ENCODE assay signal across 8 mouse cellular contexts in genomic region chr10:103027931-103028252, GRCm38 (mm10). TPM values are rescaled to one million over a fixed set of nuclear protein-coding genes. Genes with fewer than 3 reads are reported as not detected.
DNase-seq lines count a peak whose midpoint lies in the region; ATAC-seq and TF ChIP-seq lines count a peak whose summit lies in the region.

No protein-coding gene starts in this region.

- DNase-seq in heart, postnatal 36 days = no peak
- DNase-seq in ZHBTc4 (ENCODE audit: low read depth, low spot score) = peak; percentile 48
- peak; percentile 11 to 27 for DNase-seq in heart, postnatal 10 days
- no peak for DNase-seq in liver, postnatal 0 days
- DNase-seq in thymus, adult 2 months = no peak
- DNase-seq in B cell, adult 2 months = no peak
- no peak for DNase-seq in layer of hippocampus, adult 8-10 months (ENCODE audit: low spot score in 2 of 2)

- intact Hi-C loops in heart, postnatal 36 days (cut with DNase I) = no loop called here
- intact Hi-C loops in heart, postnatal 10 days (cut with DNase I) = no loop called here

- no peaks in the 10 kb centered on the region for H3K9me3 ChIP-seq in heart, embryonic 14.5 days (ENCODE audit: control insufficient read depth, low read length)
- H3K9me3 ChIP-seq in liver, postnatal 0 days (ENCODE audit: low read length) = no peaks in the 10 kb centered on the region

- H3K36me3 ChIP-seq in heart, embryonic 14.5 days (ENCODE audit: control insufficient read depth, insufficient read depth, low read length) = no peaks in the 10 kb centered on the region
- H3K36me3 ChIP-seq in liver, postnatal 0 days (replicated peaks; ENCODE audit: insufficient read depth, low read length) = no peaks in the 10 kb centered on the region
- H3K36me3 ChIP-seq in thymus, adult 2 months (ENCODE audit: control insufficient read depth, insufficient read depth, low read length) = no peaks in the 10 kb centered on the region

- 1% methylated on average over 15 of the region's 15 CpGs for WGBS in heart, embryonic 14.5 days
- 3% methylated on average over 15 of the region's 15 CpGs for WGBS in liver, postnatal 0 days (ENCODE audit: insufficient replicate concordance)
- 9% methylated on average over 15 of the region's 15 CpGs for WGBS in thymus, adult 2 months

- H3K4me1 ChIP-seq in heart, embryonic 14.5 days (ENCODE audit: control insufficient read depth in 2 of 2, insufficient read depth in 2 of 2, low read length in 2 of 2) = peaks cover 11 to 17% of the 10 kb centered on the region in 2 experiments; a peak in 2 of 4 replicates
- H3K4me1 ChIP-seq in liver, postnatal 0 days (ENCODE audit: insufficient read depth) = peaks cover 2% of the 10 kb centered on the region; the same call in 1 of the 2 replicates
- H3K4me1 ChIP-seq in thymus, adult 2 months (replicated peaks; ENCODE audit: control insufficient read depth, insufficient read depth, low read length) = no peaks in the 10 kb centered on the region

- peak overlapping the region; percentile 42 to 54 for H3K4me3 ChIP-seq in heart, embryonic 14.5 days (ENCODE audit: control insufficient read depth in 1 of 2, insufficient read depth in 1 of 2, low read depth in 1 of 2, low read length in 2 of 2)
- peak overlapping the region; percentile 31 for H3K4me3 ChIP-seq in liver, postnatal 0 days (ENCODE audit: low read depth, low read length)
- H3K4me3 ChIP-seq in thymus, adult 2 months (ENCODE audit: control insufficient read depth, insufficient read depth, low read length) = no peak overlapping the region

- ATAC-seq in heart, embryonic 14.5 days (ENCODE audit: insufficient number of reproducible peaks, insufficient read depth, low FRiP score, low read depth) = no peak
- 0 out of 2 replicates have a peak, but pooled peaks have one; percentile 15 for ATAC-seq in liver, postnatal 0 days

- TF ChIP-seq CTCF in liver, postnatal 0 days (IDR thresholded peaks at IDR 0.05; ENCODE audit: low read depth) = no peak
- no peak for TF ChIP-seq CTCF in thymus, adult 2 months (IDR thresholded peaks at IDR 0.05; ENCODE audit: borderline replicate concordance, control insufficient read depth, extremely low read depth, insufficient read depth, low read length, poor library complexity)

- H3K27ac ChIP-seq in heart, embryonic 14.5 days (replicated peaks in 1 of 2; ENCODE audit: control insufficient read depth in 1 of 2, insufficient read depth in 1 of 2, low read depth in 2 of 2, low read length in 2 of 2) = no peak overlapping the region
- H3K27ac ChIP-seq in liver, postnatal 0 days (ENCODE audit: low read depth) = no peak overlapping the region
- H3K27ac ChIP-seq in thymus, adult 2 months (ENCODE audit: control insufficient read depth, insufficient read depth, low read length) = no peak overlapping the region

- peak overlapping the region; percentile 77 for H3K4me2 ChIP-seq in heart, embryonic 14.5 days (ENCODE audit: low read length)
- H3K4me2 ChIP-seq in liver, postnatal 0 days (ENCODE audit: low read depth, low read length) = peak overlapping the region; percentile 55; the same call in 1 of the 2 replicates

- no peak for TF ChIP-seq EP300 in liver, postnatal 0 days (IDR thresholded peaks at IDR 0.05; ENCODE audit: low read depth)

- TF ChIP-seq POLR2A in thymus, adult 2 months (IDR thresholded peaks at IDR 0.05; ENCODE audit: control insufficient read depth, extremely low read depth, insufficient read depth, low read length, poor library complexity) = no peak

- peaks cover 72% of the 10 kb centered on the region for H3K27me3 ChIP-seq in heart, embryonic 14.5 days (ENCODE audit: control insufficient read depth, insufficient read depth, low read length)
- H3K27me3 ChIP-seq in liver, postnatal 0 days (ENCODE audit: insufficient read depth, low read length) = peaks cover 75% of the 10 kb centered on the region
- H3K27me3 ChIP-seq in thymus, adult 2 months (ENCODE audit: control insufficient read depth, insufficient read depth, low read length) = peaks cover 11% of the 10 kb centered on the region

- no peak overlapping the region; the same call in 1 of the 2 replicates for H3K9ac ChIP-seq in heart, embryonic 14.5 days (ENCODE audit: low read length)
- no peak overlapping the region for H3K9ac ChIP-seq in liver, postnatal 0 days (replicated peaks)

RNA-seq across cellular contexts. Expression of gene Alx1, which starts 2.1 kb away (rescaled TPM):
- polyA plus RNA-seq in heart, embryonic 14.5 days (2014; fragmentation: Nextera tagmentation; extraction: Ambion mirVana) = 0.15 and 0.34 TPM in 2 replicates
- not detected for total RNA-seq in heart, postnatal 36 days (2021)
- total RNA-seq in heart, postnatal 10 days (2021) = not detected
- polyA plus RNA-seq in liver, postnatal 0 days (2015; fragmentation: Nextera tagmentation; extraction: Ambion mirVana) = not detected in 2 replicates
- polyA plus RNA-seq in thymus, adult 2 months (2012; rRNA removed) = 0.10 TPM in 1 of 2 replicates, not detected in the other
- under 1 TPM in 1 of 4 experiments, not detected in 3; 0.40 TPM for total RNA-seq in layer of hippocampus, adult 8-10 months (2022)

Comparison
In these comparisons a context has a peak if more than half of its experiments do, and no peak if none do; other contexts are left out.
1. DNase-seq: peak in ZHBTc4 (single experiment) and heart, postnatal 10 days (2 of 2); none in heart, postnatal 36 days (0 of 2), liver, postnatal 0 days (single experiment), thymus, adult 2 months (single experiment), B cell, adult 2 months (0 of 2) and layer of hippocampus, adult 8-10 months (0 of 2).